Mouse (Mus musculus) embryonic facial prominence, embryonic 13.5 days (tissue): Measurements from ENCODE around the gene Ydjc. TPM values are rescaled to one million over a fixed set of nuclear protein-coding genes. Genes with fewer than 3 reads are reported as not detected.
A peak's percentile ranks its signal among the peaks of the same experiment; 100 is the strongest.

Experiments
- ATAC-seq: fragments of 200-750 bp; cut with Nextera tagmentation; 2 replicates; pipeline ENCODE4 v1.8.0; 2017; ENCODE audit warnings: low read depth; ENCODE audit not compliant: insufficient number of reproducible peaks, insufficient read depth, low FRiP score, low TSS enrichment
- H3K27ac ChIP-seq: fragments of 300-500 bp; sonication (generic); 2 replicates; pipeline ENCODE4 v1.5.1; 2015; ENCODE audit warnings: moderate library complexity, mild to moderate bottlenecking, inconsistent platforms
- H3K27me3 ChIP-seq: fragments of 300-500 bp; sonication (generic); 2 replicates; pipeline ENCODE4 v1.6.1; 2015; ENCODE audit warnings: mild to moderate bottlenecking, inconsistent platforms
- H3K36me3 ChIP-seq: fragments of 300-500 bp; sonication (generic); 2 replicates; pipeline ENCODE4 v1.6.1; 2015; ENCODE audit warnings: mild to moderate bottlenecking, inconsistent platforms
- H3K4me1 ChIP-seq: fragments of 300-500 bp; sonication (generic); 2 replicates; pipeline ENCODE4 v1.6.1; 2015; ENCODE audit warnings: inconsistent platforms
- H3K4me2 ChIP-seq: fragments of 300-500 bp; sonication (generic); 2 replicates; pipeline ENCODE4 v1.6.1; 2015; ENCODE audit warnings: moderate library complexity, mild to moderate bottlenecking, inconsistent platforms
- H3K4me3 ChIP-seq: fragments of 300-500 bp; sonication (generic); 2 replicates; pipeline ENCODE4 v1.5.1; 2015; ENCODE audit warnings: mild to moderate bottlenecking, inconsistent platforms
- H3K9ac ChIP-seq: fragments of 300-500 bp; sonication (generic); 2 replicates; pipeline ENCODE4 v1.6.1; 2015; ENCODE audit warnings: mild to moderate bottlenecking, inconsistent platforms
- H3K9me3 ChIP-seq: fragments of 300-500 bp; sonication (generic); 2 replicates; pipeline ENCODE4 v1.6.1; 2016; ENCODE audit warnings: inconsistent platforms
- WGBS: fragments of 180-500 bp; shearing (Covaris S2); methylation state at CpG from one replicate; pipeline ENCODE4 v1.1.7; 2015; ENCODE audit warnings: mixed read lengths; 5-methylcytosine and 5-hydroxymethylcytosine counted together
- polyA plus RNA-seq: library from polyadenylated mRNA; unstranded; fragments of >200 nt; fragmentation: Nextera tagmentation; extraction: Ambion mirVana; gene quantifications from 2 replicates; pipeline ENCODE4 v1.2.1, GENCODE M21; 2015

Ydjc gene
- polyA plus RNA-seq = 9.3 and 10.9 TPM in 2 replicates

DNA sequence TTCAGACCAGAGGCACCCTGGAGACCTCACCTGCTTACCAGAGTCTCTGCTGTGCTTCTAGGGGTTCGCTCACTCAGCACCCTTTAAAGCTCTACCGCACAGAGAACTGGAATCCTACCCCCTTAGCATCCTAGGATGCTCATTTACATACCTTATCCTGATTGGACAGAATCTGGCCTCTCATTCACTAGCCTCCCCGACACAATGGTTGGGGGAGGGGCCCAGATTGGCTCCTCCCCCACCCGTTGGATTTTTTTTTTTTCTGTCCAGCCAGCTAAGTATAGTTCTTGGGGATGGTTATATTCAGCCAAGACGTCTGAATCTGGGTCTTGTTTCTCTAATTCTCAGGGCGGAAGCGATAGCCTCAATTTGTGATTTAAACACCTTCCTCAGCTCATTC, at the start of gene Ydjc:
Gene Ydjc, plus strand, starts transcription at position 283 of the 400 bp plus-strand sequence.
- H3K27me3 ChIP-seq = peaks cover 10% of the 10 kb centered on the region
- no peak within 1 kb of the TSS for H3K27ac ChIP-seq
- no peak within 1 kb of the TSS for H3K4me2 ChIP-seq
- WGBS = 23% methylated on average over 7 of the region's 7 CpGs
- 0 out of 2 replicates have a peak, but pooled peaks cover 3% of the 10 kb centered on the region for H3K36me3 ChIP-seq
- H3K9me3 ChIP-seq = no peaks in the 10 kb centered on the region
- no peak within 1 kb of the TSS for H3K9ac ChIP-seq
- no peak for ATAC-seq
- peaks cover 12% of the 10 kb centered on the region for H3K4me1 ChIP-seq
- no peak within 1 kb of the TSS for H3K4me3 ChIP-seq

DNA sequence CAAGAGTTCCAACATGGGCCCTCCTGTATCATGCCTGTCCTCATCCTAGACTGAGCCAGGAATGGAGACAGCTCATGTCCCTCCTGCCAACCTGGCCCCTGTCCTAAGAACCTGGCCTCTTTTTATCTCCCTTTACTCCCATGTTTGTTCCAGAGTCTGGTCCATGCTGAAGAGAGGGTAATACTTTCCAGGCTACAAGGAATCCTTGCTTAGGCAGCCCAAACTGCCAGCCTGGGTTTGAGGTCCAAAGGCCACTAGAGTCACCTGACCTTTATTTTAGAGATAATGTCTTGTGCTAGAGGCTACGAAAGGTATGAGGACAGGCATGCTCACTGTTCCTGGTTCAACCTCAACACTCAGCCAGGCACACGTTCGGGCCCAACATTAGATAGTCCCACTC, 47.5 kb upstream of the Ydjc start:
- WGBS = 96% methylated on average over 3 of the region's 3 CpGs
- H3K27me3 ChIP-seq = no peaks in the 10 kb centered on the region
- no peak overlapping the region for H3K27ac ChIP-seq
- peaks cover 99% of the 10 kb centered on the region for H3K36me3 ChIP-seq
- no peak for ATAC-seq
- no peak overlapping the region for H3K4me3 ChIP-seq
- no peaks in the 10 kb centered on the region for H3K4me1 ChIP-seq
- no peaks in the 10 kb centered on the region for H3K9me3 ChIP-seq
- H3K9ac ChIP-seq = no peak overlapping the region
- H3K4me2 ChIP-seq = no peak overlapping the region

DNA sequence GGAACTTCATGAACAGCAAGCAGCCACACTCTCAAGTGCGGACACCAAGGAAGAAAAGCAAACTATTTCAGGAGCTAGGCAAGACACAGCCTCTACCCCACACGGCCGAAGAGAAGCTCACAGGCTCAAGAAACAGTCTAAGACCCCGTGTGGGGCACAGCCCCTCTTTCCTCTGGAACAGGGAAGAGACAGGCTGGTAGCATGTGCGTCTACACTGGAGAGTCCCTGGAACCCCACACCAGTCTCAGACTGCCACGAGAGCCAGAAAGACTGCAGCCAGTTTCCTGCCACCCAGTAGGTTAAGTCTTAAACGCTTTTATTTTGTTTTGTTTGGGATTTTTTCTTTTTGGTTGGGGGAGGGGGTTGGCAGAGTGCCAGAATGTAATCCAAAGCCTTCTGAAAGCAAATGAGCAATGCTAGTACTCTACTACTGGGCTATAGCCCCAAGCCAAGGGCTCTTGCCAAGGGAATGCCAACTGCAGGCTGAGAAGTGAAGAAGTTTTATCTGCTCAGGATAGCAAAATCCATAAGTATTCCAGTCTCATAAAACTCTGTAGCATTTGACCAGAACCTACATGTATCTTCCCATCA, 41.7 kb upstream of the Ydjc start:
- H3K27ac ChIP-seq = no peak overlapping the region
- 57% methylated on average over 7 of the region's 7 CpGs for WGBS

DNA sequence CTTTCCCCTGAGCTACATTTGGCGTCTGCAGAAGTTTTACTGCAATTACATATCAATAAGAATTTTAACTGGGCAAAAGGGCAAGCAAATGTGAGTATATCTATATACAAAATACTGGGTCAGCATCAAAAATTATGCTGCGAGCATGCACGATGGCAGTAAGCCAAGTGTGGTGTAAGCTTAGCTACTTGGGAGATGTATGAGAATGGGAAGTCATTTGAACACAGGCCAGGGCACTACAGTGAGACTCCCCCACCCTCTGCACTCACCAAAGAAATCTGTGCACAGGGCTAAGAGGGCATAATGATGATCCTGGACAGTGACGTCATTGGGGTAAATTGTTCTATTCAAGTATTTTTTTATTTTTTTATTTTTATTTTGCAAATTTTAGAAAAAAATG, 39.8 kb upstream of the Ydjc start:
- H3K9me3 ChIP-seq = no peaks in the 10 kb centered on the region
- no peak overlapping the region for H3K9ac ChIP-seq
- ATAC-seq = no peak
- 83% methylated on average over 4 of the region's 4 CpGs for WGBS
- H3K27ac ChIP-seq = no peak overlapping the region
- H3K27me3 ChIP-seq = no peaks in the 10 kb centered on the region
- H3K4me2 ChIP-seq = no peak overlapping the region
- H3K4me3 ChIP-seq = no peak overlapping the region
- H3K36me3 ChIP-seq = peaks cover 86% of the 10 kb centered on the region
- H3K4me1 ChIP-seq = peaks cover 18% of the 10 kb centered on the region

More for the DNA sequence above, 41.7 kb upstream of the Ydjc start:
- Histone ChIP-seq H3K4me1 (peaks cover 16% of the 10 kb centered on the region), H3K4me3 (no peak overlapping the region), H3K4me2 (no peak overlapping the region), H3K27me3 (no peaks in the 10 kb centered on the region), H3K9me3 (no peaks in the 10 kb centered on the region), H3K9ac (no peak overlapping the region), H3K36me3 (peaks cover 93% of the 10 kb centered on the region)
- no peak for ATAC-seq

DNA sequence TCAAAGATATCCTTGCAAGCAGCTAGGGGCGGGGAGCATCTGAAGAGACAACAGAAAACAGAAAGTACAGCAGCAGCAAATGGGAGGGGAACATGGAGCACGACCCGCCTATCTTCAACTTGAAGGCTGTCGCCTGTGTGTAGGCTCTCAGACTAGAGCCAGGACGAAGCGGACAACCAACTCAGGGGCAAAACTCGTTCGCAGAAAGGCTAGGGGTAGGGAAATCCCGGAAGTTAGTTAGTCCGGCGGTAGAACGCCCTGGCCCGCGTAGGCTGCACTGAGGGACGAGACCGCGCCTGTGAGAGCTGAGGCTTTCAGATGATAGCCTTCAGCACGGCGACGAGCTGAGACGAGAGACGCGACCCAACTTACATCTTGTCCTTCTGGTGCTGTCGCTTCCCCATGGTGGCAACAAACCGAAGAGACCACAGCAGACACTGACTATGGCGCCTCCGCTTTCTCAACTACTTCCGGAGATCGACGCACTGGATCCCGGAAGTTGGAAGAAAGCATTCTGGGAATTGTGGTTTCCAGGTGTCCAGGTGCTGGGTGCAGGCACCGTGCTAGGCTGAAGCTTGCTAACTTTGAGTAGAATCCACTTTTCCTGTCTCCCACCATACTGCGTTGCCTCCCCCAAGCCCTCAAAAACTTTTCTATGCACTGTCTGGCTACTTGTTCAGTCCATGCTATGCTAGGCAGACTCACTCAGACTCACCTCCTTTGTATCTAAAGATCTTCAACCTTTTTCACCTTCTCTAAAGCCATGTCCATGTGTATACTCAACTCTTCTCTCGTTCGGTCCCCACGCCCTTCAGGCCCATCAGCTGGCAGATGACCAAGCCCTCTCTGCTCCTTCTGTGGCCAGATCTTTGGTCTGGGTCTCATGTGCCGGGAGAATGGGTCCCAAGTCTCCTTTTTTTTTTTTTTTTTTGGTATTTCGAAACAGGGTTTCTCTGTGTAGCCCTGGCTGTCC, 33.4 kb upstream of the Ydjc start, which contains the start of gene Ppil2:
Gene Ppil2, minus strand, starts transcription at position 487 of the 973 bp plus-strand sequence.
- H3K4me2 ChIP-seq = peak within 1 kb of the TSS; percentile 67
- peaks cover 10% of the 10 kb centered on the region for H3K4me1 ChIP-seq
- ATAC-seq = peak; percentile 58
- H3K9ac ChIP-seq = peak within 1 kb of the TSS; percentile 84
- H3K27ac ChIP-seq = peak within 1 kb of the TSS; percentile 78
- peaks cover 54% of the 10 kb centered on the region for H3K36me3 ChIP-seq
- H3K27me3 ChIP-seq = no peaks in the 10 kb centered on the region
- WGBS = 9% methylated on average over 38 of the region's 38 CpGs
- no peaks in the 10 kb centered on the region for H3K9me3 ChIP-seq
- H3K4me3 ChIP-seq = peak within 1 kb of the TSS; percentile 78

DNA sequence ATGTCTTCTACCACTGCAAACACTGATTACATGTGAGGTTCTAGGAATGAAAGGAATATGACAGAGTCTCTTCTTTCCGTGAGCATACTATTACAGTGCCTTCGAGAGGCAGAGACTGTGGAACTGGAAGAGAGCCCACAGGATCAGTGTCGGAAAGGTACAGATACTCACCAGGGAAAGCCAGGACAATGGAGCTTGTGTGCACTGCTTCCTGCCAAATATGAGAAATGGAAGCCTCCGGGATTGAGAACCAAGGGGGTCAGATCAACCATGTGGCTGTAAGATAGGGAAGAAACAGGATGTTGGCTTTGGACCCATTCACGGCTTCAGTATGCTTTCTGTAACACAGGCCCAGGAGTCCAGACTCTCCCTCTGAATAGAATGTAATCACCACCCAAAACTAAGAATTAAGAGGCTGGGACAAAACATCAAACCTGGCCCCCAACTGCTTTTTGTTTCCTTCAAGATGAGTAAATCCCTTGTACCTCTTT, 27.1 kb upstream of the Ydjc start:
- Histone ChIP-seq H3K4me1 (peaks cover 5% of the 10 kb centered on the region; the same call in 1 of the 2 replicates), H3K4me2 (no peak overlapping the region), H3K9me3 (no peaks in the 10 kb centered on the region), H3K9ac (no peak overlapping the region), H3K4me3 (no peak overlapping the region), H3K27ac (no peak overlapping the region), H3K27me3 (no peaks in the 10 kb centered on the region), H3K36me3 (peaks cover 80% of the 10 kb centered on the region)
- ATAC-seq = no peak
- WGBS = 83% methylated on average over 5 of the region's 5 CpGs

DNA sequence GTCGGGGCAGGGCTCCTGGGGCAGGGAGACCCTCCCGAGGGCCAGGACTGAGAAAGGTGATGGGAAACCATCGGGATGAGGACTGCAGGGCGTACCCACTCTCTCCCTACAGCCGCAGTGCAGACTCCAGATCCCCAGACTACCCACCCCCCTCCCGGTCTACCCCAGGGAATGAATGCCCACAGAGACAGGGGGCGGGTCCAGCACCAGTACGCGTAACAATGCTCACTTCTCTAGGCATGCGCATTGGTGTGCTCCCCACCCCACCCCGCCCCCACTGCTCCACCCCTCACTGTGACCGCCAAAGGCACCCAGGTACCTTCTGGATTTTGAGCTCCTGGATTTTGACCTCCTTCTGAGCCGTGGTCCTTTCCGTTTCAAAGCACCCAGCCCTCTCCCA, 22.9 kb upstream of the Ydjc start:
- Histone ChIP-seq H3K9me3 (no peaks in the 10 kb centered on the region), H3K4me1 (peaks cover 39% of the 10 kb centered on the region), H3K9ac (no peak overlapping the region), H3K27me3 (no peaks in the 10 kb centered on the region), H3K4me3 (no peak overlapping the region), H3K36me3 (peaks cover 54% of the 10 kb centered on the region), H3K27ac (no peak overlapping the region), H3K4me2 (no peak overlapping the region)
- ATAC-seq = no peak
- 61% methylated on average over 14 of the region's 14 CpGs for WGBS

DNA sequence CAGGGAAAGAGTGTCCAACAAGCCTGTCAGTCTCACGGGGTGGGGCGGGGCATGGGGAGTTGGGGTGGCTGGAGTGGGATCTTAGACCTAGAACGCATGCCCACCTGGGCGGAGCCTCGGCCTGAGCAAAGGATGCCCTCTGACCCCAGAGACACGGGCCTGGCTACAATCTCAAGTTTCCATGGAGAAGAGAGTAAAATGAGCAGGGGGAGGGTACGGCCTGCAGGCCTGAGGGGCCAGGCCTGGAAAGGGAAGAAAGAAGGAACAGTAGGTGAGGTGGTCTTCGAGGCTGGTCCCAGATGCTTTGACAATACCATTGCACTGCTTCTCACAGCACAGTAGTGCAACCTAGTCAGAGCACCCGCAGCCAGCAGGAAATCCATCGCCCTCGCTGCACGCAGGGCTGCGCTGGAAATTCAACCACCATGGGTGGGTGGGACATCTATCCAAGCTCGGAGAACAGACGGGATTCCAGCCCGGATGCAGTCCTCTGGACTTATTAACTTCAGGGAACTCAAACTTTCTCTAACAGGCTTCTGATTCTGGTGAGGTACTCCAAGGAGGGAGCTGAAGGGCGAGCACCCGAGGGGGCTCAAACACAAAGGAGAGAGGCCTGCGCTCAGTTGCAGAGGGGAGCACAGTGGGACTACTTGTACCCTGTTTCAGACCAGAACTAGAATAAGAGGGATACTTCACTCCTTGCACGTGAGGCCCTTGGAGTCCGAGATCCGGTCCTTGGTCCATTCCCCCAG, 20.1 kb upstream of the Ydjc start:
- H3K9ac ChIP-seq = peak overlapping the region; percentile 78
- no peaks in the 10 kb centered on the region for H3K9me3 ChIP-seq
- peaks cover 37% of the 10 kb centered on the region for H3K36me3 ChIP-seq
- 3% methylated on average over 22 of the region's 22 CpGs for WGBS
- H3K4me3 ChIP-seq = peak overlapping the region; percentile 56
- peaks cover 39% of the 10 kb centered on the region for H3K4me1 ChIP-seq
- peak overlapping the region; percentile 68 for H3K27ac ChIP-seq
- H3K4me2 ChIP-seq = peak overlapping the region; percentile 78
- no peaks in the 10 kb centered on the region for H3K27me3 ChIP-seq
- ATAC-seq = peak; percentile 33; the same call in 1 of the 2 replicates

DNA sequence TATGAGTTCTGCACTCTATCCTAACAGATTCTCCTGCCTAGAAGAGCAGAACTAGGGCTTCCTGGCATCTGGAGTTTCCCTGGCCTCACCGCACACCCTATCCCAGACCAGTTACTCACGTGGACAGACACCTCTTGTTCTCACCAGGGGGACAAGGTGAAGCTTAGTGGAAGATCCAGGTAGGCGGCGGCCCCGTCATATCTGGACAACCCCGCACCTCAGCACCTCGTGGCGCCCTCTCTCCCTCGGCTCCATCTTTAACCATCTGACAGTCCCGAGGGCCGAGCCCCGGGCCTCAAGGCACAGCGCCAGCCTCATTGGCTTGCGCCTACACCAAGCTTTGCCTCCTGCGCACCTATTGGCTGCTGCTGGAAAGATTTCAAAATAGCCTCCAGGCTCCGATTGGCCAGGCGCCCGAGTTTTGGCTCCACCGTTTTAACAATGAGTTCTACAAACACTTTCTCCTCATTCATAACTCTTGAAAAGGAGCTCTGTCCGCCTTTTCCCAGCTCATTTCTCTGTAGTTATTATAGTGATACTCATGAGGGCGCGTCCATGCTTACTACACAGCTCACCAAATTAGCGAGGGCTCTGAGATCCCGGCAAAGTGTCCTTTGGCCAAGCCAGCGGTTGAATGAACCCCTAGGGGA, 19.4 kb upstream of the Ydjc start, which contains the start of gene 2610318N02Rik:
Gene 2610318N02Rik, minus strand, starts transcription at position 297 of the 650 bp plus-strand sequence.
- Histone ChIP-seq H3K4me3 (peak within 1 kb of the TSS; percentile 56), H3K9me3 (no peaks in the 10 kb centered on the region), H3K4me1 (peaks cover 39% of the 10 kb centered on the region), H3K27me3 (no peaks in the 10 kb centered on the region), H3K27ac (peak within 1 kb of the TSS; percentile 73), H3K4me2 (peak within 1 kb of the TSS; percentile 78), H3K36me3 (peaks cover 31% of the 10 kb centered on the region), H3K9ac (peak within 1 kb of the TSS; percentile 78)
- ATAC-seq = peak; percentile 81
- WGBS = 0% methylated on average over 25 of the region's 25 CpGs

DNA sequence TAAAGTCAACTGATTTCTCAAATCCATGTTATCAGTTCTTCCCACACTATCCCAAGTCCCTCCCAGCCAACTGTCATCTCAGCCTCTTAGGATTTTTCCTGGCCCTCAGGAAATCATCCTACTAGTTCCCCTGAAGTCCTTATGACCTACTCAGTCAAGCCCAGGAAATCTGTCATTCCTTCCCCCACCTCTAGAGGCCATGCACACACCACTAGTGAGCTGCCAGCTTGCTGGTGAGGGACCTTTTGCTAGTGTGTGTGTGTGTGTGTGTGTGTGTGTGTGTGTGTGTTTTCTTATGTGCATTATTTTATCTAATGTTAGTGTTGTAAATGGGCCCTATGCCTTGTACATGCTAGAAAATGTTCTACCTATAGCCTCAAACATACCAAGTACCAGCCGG, 17.1 kb upstream of the Ydjc start:
- Histone ChIP-seq H3K4me2 (no peak overlapping the region), H3K4me3 (no peak overlapping the region), H3K27me3 (no peaks in the 10 kb centered on the region), H3K36me3 (peaks cover 11% of the 10 kb centered on the region), H3K9me3 (no peaks in the 10 kb centered on the region), H3K27ac (no peak overlapping the region), H3K9ac (no peak overlapping the region), H3K4me1 (peaks cover 48% of the 10 kb centered on the region)
- 97% methylated on average over 1 of the region's 1 CpGs for WGBS
- ATAC-seq = no peak
